Mouse (Mus musculus) megakaryocyte, embryonic 14.5 days (primary cell): ENCODE results near the gene Olfr1373.

ENCODE experiments used
- FLI1 ChIP-seq: IDR thresholded peaks from 2 replicates; pipeline ENCODE4 v1.6.1; 2012; ENCODE audit warnings: low read length, inconsistent platforms, mixed read lengths
- GATA1 ChIP-seq: IDR thresholded peaks from 3 replicates; pipeline ENCODE4 v1.6.1; 2012; ENCODE audit warnings: mixed read lengths, low read length, inconsistent platforms, borderline replicate concordance

- no peak for TF ChIP-seq GATA1
- no peak for TF ChIP-seq FLI1
These were observed 46.1 kb downstream of the Olfr1373 start for GRCm38 (mm10) chr11:52099031-52099761.
